Mouse (Mus musculus): ENCODE data around the gene Amot.

- TF ChIP-seq CTCF (IDR thresholded peaks at IDR 0.05; ENCODE audit: borderline replicate concordance, control insufficient read depth, extremely low read depth, insufficient read depth, low read length, poor library complexity) (no peak), POLR2A (IDR thresholded peaks at IDR 0.05; ENCODE audit: control insufficient read depth, extremely low read depth, insufficient read depth, low read length, poor library complexity) (no peak)
Measured at GRCm38 (mm10) chrX:145456251-145456650, 48.7 kb downstream of the Amot start.

Data from thymus, adult 2 months (tissue).